Mouse (Mus musculus): ENCODE measurements around the gene Nploc4. TPM values are rescaled to one million over a fixed set of nuclear protein-coding genes. Genes with fewer than 3 reads are reported as not detected.
A peak's percentile ranks its signal among the peaks of the same experiment; 100 is the strongest.

The Nploc4 gene
- total and polyA plus RNA-seq, 3 experiments, result 40.6 to 115 (median 50.4) TPM

- Histone ChIP-seq H3K79me2 (replicated peaks; ENCODE audit: control insufficient read depth, extremely low read depth, insufficient read depth, poor library complexity, severe bottlenecking) (peaks cover 17% of the 10 kb centered on the region), H3K9me3 (replicated peaks; ENCODE audit: low read length) (no peaks in the 10 kb centered on the region), H3K27ac (ENCODE audit: insufficient read depth, low read depth) (no peak overlapping the region), H3K4me3 (replicated peaks in 1 of 3; ENCODE audit: low read depth in 2 of 3, low read length in 2 of 3, poor library complexity in 1 of 3) (peak overlapping the region; percentile 2 to 98 (median 19)), H3K9ac (ENCODE audit: insufficient read depth, low read depth) (peak overlapping the region; percentile 96; the same call in 1 of the 2 replicates), H3K4me2 (ENCODE audit: insufficient read depth, low read depth, poor library complexity, severe bottlenecking) (peak overlapping the region; percentile 78), H3K36me3 (replicated peaks in 1 of 2; ENCODE audit: control insufficient read depth in 1 of 2, insufficient read depth in 1 of 2, low read length in 1 of 2) (peaks cover 10 to 12% of the 10 kb centered on the region in 2 experiments), H3K4me1 (ENCODE audit: control insufficient read depth in 1 of 2, insufficient read depth in 2 of 2) (peaks cover 15 to 52% of the 10 kb centered on the region in 2 experiments), H3K27me3 (replicated peaks) (no peaks in the 10 kb centered on the region)
- DNase-seq (ENCODE audit: extremely low read depth), result no peak
- TF ChIP-seq SMC3 (IDR thresholded peaks at IDR 0.05; ENCODE audit: low read depth, low read length) (no peak), ETS1 (conservative IDR thresholded peaks at IDR 0.05; ENCODE audit: low read depth, low read length) (no peak), UBTF (IDR thresholded peaks at IDR 0.05; ENCODE audit: low read depth, low read length) (no peak), EP300 (IDR thresholded peaks at IDR 0.05; ENCODE audit: low read length) (no peak), POLR2A (IDR thresholded peaks at IDR 0.05; ENCODE audit: low read depth, low read length) (no peak), POLR2AphosphoS2 (IDR thresholded peaks at IDR 0.05; ENCODE audit: low read depth, low read length) (no peak), RCOR1 (conservative IDR thresholded peaks at IDR 0.05; ENCODE audit: low read depth, low read length) (no peak), MXI1 (IDR thresholded peaks at IDR 0.05; ENCODE audit: low read depth, low read length) (no peak), JUN (IDR thresholded peaks at IDR 0.05; ENCODE audit: insufficient read depth, low read depth, low read length) (no peak), IRF4 (IDR thresholded peaks at IDR 0.05; ENCODE audit: low read depth, low read length) (no peak), TCF12 (IDR thresholded peaks at IDR 0.05; ENCODE audit: low read depth, low read length) (no peak), MAFK (IDR thresholded peaks at IDR 0.05; ENCODE audit: insufficient replicate concordance, low read length) (no peak), BHLHE40 (IDR thresholded peaks at IDR 0.05; ENCODE audit: low read depth, low read length) (no peak), ZNF384 (IDR thresholded peaks at IDR 0.05; ENCODE audit: low read depth, low read length) (no peak), HCFC1 (IDR thresholded peaks at IDR 0.05; ENCODE audit: low read depth, low read length) (no peak), MAX (IDR thresholded peaks at IDR 0.05; ENCODE audit: low read length) (no peak)
- in situ Hi-C loops (cut with MboI; ENCODE audit: low pct_ligation_motif_present, low pct_unique_long_range_greater_than_20kb, low sequenced_read_pairs), result no loop called here
- dilution Hi-C loops (cut with MboI; ENCODE audit: extremely low pct_ligation_motif_present, extremely low pct_unique_long_range_greater_than_20kb, low sequenced_read_pairs), result no loop called here
These were observed 86.8 kb downstream of the Nploc4 start for GRCm38 (mm10) chr11:120350711-120351110.

DNA sequence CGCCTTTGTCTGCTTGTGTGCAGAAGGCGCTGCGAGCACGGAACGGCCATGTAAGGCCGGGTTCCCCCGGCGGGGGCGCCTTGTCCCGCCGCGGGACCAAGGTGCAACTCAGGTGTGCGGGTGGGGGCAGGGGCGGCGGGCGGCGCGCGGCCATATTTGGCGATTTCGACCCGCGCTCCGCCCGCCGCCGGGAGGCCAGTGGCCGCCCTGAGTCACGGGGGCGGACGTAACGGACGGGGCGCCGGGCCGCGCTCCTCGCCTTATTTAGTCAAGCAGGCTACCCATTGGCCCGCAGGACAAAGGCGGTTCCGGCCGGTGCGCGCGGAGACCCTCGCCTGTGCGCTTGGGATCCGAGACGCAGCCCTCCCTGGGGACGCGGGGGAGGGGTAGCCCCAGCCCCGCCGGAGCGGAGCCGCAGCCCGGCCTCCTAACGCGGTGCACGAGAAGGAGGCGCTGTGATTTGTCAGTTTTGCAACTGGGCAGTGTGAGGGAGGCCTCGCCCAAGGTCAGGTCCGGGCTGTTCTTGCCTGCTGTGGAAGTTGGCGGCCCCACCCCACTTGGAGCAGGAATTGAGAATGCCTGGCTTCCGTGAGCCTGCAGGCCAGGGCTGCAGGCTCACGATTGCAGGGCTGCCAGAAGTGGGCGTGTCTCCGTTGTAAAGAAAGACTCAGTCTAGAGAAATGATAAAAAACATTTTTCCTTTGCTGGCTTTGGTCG lies 87.4 kb downstream of the Nploc4 start:
- peak; percentile 87 for DNase-seq (ENCODE audit: extremely low read depth)
- in situ Hi-C loops (cut with MboI; ENCODE audit: low pct_ligation_motif_present, low pct_unique_long_range_greater_than_20kb, low sequenced_read_pairs), result no loop called here
- H3K9ac ChIP-seq (ENCODE audit: insufficient read depth, low read depth), result peak overlapping the region; percentile 96; the same call in 1 of the 2 replicates
- H3K9me3 ChIP-seq (replicated peaks; ENCODE audit: low read length), result no peaks in the 10 kb centered on the region
- H3K4me1 ChIP-seq (ENCODE audit: control insufficient read depth in 1 of 2, insufficient read depth in 2 of 2), result peaks cover 19 to 56% of the 10 kb centered on the region in 2 experiments
- H3K27ac ChIP-seq (ENCODE audit: insufficient read depth, low read depth), result peak overlapping the region; percentile 80
- dilution Hi-C loops (cut with MboI; ENCODE audit: extremely low pct_ligation_motif_present, extremely low pct_unique_long_range_greater_than_20kb, low sequenced_read_pairs), result no loop called here
- peaks cover 17% of the 10 kb centered on the region for H3K79me2 ChIP-seq (replicated peaks; ENCODE audit: control insufficient read depth, extremely low read depth, insufficient read depth, poor library complexity, severe bottlenecking)
- peak overlapping the region; percentile 78 to 98 (median 85) for H3K4me3 ChIP-seq (replicated peaks in 1 of 3; ENCODE audit: low read depth in 2 of 3, low read length in 2 of 3, poor library complexity in 1 of 3)
- H3K36me3 ChIP-seq (replicated peaks in 1 of 2; ENCODE audit: control insufficient read depth in 1 of 2, insufficient read depth in 1 of 2, low read length in 1 of 2), result peaks cover 14 to 16% of the 10 kb centered on the region in 2 experiments
- H3K27me3 ChIP-seq (replicated peaks), result no peaks in the 10 kb centered on the region
- H3K4me2 ChIP-seq (ENCODE audit: insufficient read depth, low read depth, poor library complexity, severe bottlenecking), result peak overlapping the region; percentile 78
- TF ChIP-seq E2F4 (IDR thresholded peaks at IDR 0.05; ENCODE audit: insufficient replicate concordance, low read depth, low read length) (0 out of 2 replicates have a peak, but pooled peaks have one; percentile 57), IRF4 (IDR thresholded peaks at IDR 0.05; ENCODE audit: low read depth, low read length) (peak; percentile 60), USF2 (conservative IDR thresholded peaks at IDR 0.05; ENCODE audit: low read depth, low read length) (0 out of 2 replicates have a peak, but pooled peaks have one; percentile 5), CHD2 (IDR thresholded peaks at IDR 0.05; ENCODE audit: low read length) (peak; percentile 92), MYC (IDR thresholded peaks at IDR 0.05; ENCODE audit: low read depth, low read length) (0 out of 2 replicates have a peak, but pooled peaks have one; percentile 13), POLR2AphosphoS2 (IDR thresholded peaks at IDR 0.05; ENCODE audit: low read depth, low read length) (peak; percentile 40; the same call in 1 of the 2 replicates), PAX5 (IDR thresholded peaks at IDR 0.05; ENCODE audit: low read length) (no peak), MAZ (IDR thresholded peaks at IDR 0.05; ENCODE audit: low read depth, low read length) (peak; percentile 87), SIN3A (IDR thresholded peaks at IDR 0.05; ENCODE audit: low read length) (peak; percentile 78), TBP (conservative IDR thresholded peaks at IDR 0.05; ENCODE audit: low read depth, low read length) (no peak), ZNF384 (IDR thresholded peaks at IDR 0.05; ENCODE audit: low read depth, low read length) (no peak), TCF12 (IDR thresholded peaks at IDR 0.05; ENCODE audit: low read depth, low read length) (peak; percentile 79), NRF1 (IDR thresholded peaks at IDR 0.05; ENCODE audit: low read depth, low read length) (peak; percentile 70), SMC3 (IDR thresholded peaks at IDR 0.05; ENCODE audit: low read depth, low read length) (no peak; the same call in 1 of the 2 replicates), ETS1 (conservative IDR thresholded peaks at IDR 0.05; ENCODE audit: low read depth, low read length) (peak; percentile 42; the same call in 1 of the 2 replicates), GABPA (IDR thresholded peaks at IDR 0.05; ENCODE audit: insufficient replicate concordance, low read depth, low read length) (no peak), MAX (IDR thresholded peaks at IDR 0.05; ENCODE audit: low read length) (peak; percentile 77), NELFE (IDR thresholded peaks at IDR 0.05; ENCODE audit: low read depth, low read length) (peak; percentile 38; the same call in 1 of the 2 replicates), CTCF (conservative IDR thresholded peaks at IDR 0.05 in 1 of 2, IDR thresholded peaks at IDR 0.05 in 1 of 2; ENCODE audit: low read depth in 2 of 2, low read length in 2 of 2) (peak in 1 of 2 experiments; percentile 38; a peak in 2 of 4 replicates), ZC3H11A (IDR thresholded peaks at IDR 0.05; ENCODE audit: low read depth, low read length) (no peak), RAD21 (IDR thresholded peaks at IDR 0.05; ENCODE audit: low read depth, low read length) (no peak), EP300 (IDR thresholded peaks at IDR 0.05; ENCODE audit: low read length) (peak; percentile 50; the same call in 1 of the 2 replicates)

All from CH12.LX (cell line).